Mouse (Mus musculus) thymus, postnatal 4 days (tissue): ENCODE results near the gene Tcte2.

ENCODE experiments used
- DNase-seq: peaks from one replicate; pipeline ENCODE4 v3.0.0; 2021

The Tcte2 gene

DNA sequence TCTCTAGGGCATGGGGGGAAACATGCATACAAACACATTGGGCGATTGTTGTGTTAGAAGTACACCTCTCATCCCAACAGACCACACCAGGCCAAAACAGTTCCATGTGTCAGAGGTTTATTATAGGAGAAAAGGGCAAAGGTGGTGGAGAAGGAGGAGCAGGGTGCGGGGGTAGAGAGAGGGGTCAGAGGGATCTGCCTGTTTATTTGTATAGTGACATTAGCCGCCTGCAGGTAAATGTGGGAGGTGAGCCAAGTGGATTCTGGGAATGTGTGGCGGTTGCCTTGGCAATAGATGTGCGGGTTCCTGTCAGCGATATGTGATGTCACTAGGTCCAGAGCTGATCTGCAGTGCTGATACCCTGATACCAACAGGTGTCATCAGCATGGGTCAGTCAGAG, 45.3 kb downstream of the Tcte2 start:
- DNase-seq = no peak

- peak; percentile 24 for DNase-seq
Measured at GRCm38 (mm10) chr17:13715511-13715910, 46.1 kb downstream of the Tcte2 start.

- no peak for DNase-seq
Measured at GRCm38 (mm10) chr17:13714654-13715053, 47.0 kb downstream of the Tcte2 start.

- DNase-seq = no peak
Measured at GRCm38 (mm10) chr17:13714128-13714527, 47.5 kb downstream of the Tcte2 start.

DNA sequence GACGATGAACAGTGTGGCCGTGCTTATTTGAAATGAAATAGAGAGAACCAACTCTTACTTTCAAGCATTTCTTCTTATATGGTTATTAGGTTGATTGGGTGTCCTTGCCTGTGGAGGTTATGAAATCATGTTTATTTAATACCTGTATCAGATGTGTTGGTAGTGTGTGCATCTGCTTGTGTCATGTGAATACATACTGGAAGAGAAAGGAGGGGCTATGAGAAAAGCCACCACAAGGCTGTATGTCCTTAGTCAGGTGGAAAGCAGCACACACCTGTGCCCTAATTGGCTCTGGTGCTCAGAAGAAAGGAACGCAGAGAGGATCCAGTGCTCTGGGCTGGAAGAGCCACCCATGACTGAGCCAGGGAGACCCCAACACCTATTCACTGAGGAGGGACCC, 49.1 kb downstream of the Tcte2 start:
- DNase-seq = no peak

GRCm38 (mm10) chr17:13712116-13712515, 49.5 kb downstream of the Tcte2 start:
- DNase-seq = no peak

DNA sequence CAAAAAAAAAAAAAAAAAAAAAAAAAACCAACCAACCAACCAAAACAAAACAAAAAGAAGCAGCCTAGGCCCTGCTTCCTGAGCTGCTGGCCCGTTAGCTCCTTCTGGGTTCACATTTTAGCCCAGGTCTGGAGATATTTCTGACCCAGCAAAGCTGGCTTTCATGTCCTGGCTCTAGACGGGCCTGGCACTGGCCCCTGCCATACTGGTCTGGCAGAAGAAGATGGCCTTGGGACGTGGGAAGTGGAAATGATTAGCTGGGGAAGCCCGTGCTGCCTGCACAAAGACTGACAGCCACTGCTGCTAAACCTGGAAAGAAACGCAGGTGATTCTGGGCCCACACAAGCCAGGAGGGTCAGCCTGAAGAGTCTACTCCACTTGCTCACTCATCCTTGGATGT, 50.5 kb downstream of the Tcte2 start:
- no peak for DNase-seq

DNA sequence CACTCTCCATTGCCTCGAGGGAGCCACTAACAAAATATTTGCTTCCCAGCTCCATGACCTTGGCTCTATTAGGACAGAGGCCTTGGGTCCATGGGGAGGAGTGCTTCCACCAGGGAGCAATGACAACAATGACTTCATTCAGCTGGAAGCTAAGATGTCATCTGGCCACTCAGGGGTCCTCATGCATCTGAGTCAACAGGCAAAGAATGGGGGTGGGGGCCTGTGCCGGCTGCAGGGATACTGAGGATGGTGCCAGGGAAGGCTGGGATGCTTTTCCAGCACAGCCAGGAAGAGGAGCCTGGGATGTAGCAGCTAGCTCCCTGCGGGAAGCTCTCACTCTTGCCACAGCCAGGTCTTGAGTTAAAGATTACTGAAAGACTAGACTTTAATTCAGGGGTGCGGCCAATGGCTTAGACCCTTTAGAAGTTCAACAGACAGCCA, 56.1 kb downstream of the Tcte2 start:
- DNase-seq = no peak

DNA sequence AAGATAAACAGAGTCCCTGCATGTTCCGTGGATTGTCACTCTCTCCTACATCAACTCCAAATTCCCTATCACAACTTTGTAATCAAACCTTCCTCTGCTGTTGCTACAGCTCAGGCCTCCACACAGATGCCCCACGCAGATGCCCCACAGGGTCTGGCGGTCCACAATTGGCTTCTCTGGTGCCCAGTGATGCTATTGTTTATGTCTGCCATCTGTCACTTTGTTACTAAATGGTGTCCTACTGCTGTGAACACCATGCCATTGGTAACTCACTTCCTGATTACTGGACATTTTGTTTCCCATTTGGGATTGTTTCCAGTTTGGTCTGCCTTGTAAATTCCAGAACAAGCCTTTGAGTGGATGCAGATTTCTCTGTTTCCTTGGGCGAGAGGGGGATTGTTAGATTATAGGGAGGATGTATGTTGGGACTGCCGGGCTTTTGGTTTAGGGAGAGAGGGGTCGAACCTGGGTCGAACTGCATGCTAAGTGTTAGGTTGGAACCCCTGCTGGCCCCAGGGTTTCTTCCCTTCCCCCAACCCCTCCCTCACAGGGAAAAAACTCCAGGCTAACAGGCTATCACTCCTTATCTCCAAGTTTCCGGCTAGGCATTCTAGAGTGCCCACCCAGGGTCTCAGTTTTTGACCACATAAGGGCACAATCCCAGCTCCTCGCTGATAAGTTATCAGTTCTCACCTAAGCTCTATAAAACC, 57.9 kb downstream of the Tcte2 start:
- DNase-seq = no peak

DNA sequence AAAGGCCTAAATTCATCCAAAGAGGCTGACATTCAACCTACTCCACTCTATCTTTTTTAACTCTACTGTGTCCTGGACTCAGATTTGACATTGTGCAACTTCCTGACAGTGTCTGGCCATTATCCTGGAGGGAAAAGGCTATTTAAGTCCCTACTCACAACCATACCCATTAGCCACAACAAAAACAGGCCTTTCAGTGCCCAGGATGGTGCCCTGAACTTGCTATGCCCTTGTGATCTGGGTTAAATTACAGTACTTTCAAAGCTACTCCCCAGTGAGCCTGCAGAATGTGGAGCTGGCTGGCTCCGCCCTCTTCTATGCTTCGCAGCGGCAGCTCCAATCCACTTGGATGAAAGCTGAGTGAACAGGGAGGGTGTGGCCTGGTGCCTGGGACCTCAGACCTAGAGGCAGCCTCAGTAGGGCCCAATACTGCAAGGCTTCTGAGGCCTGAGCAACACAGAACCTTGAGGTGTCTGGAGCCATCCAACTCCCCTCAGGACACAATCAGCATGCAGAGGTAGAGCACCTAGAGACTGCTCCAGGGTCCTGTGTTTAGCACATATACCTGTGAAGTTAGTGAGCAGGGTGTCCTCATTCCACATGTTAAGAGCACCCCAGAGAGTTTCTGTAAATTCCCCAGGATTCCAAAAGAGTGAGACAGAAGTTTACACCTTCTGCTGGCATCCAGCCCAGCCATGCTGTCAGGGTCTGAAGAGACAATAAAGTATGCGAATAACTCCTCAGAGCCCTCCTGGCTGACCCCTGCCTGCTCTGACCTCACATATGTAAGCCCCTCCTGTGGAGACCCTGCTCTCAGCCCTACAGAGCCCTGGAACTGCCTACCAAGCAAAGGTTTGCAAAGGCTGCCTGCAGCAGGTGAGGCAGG, 61.3 kb downstream of the Tcte2 start:
- no peak for DNase-seq

GRCm38 (mm10) chr17:13699716-13700115, 61.9 kb downstream of the Tcte2 start:
- DNase-seq = no peak

- no peak for DNase-seq
Measured at GRCm38 (mm10) chr17:13698194-13698593, 63.4 kb downstream of the Tcte2 start.

DNA sequence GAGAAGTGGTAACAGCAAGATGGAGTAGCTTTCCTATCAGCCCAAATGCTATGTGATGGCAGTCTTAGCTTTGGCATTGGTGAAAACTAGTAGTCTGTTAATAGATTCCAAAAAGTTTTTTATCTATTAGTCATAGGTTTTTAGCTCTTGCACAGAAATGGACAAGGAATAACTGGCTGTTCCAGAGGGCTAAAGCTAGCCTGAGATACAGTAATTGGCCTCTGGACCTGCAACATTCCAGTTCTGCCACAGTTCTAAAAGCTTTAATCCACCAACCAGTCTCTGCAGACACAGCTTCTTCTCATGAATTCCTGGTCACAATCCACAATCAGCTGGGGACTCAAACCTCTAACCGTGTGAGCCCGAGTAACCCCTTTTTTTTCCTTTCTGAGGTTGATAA, 64.0 kb downstream of the Tcte2 start:
- no peak for DNase-seq

DNA sequence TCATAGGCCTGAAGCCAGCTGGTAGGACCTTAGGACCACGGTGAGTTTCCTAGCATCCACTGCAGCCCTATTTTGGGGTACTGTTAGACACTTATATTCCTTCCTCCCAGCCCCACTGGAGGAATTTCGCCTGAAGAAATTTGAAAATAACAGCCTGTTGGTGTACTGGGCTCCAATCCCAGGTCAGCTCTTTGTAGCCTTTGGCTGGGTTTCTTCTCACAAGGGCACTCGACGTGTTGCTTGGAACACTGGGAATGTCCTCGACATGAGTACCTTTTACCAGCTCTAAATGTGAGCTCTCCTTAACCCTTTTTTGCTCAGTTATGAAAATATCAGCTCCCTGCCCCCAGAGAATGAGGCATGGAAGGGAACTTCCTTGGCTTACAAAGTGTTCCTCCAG, 65.7 kb downstream of the Tcte2 start:
- no peak for DNase-seq

DNA sequence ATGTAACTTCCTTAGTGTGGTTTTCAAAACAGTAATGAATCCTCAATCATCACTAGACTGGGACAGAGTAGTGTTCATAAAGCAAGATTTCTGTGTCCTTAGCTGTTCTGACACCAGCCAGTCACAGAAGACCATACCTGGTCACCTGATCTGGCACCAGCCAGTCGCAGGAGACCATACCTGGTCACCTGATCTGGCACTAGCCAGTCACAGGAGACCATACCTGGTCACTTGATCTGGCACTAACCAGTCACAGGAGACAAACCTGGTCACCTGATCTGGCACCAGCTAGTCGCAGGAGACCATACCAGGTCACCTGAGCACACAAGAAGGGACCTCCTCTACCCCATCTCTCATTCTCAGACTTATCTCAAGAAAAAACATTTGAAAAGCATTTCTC, 66.4 kb downstream of the Tcte2 start:
- no peak for DNase-seq

GRCm38 (mm10) chr17:13694181-13694580, 67.4 kb downstream of the Tcte2 start:
- no peak for DNase-seq

GRCm38 (mm10) chr17:13687656-13688055, 74.0 kb downstream of the Tcte2 start:
- DNase-seq = no peak

GRCm38 (mm10) chr17:13687086-13687485, 74.5 kb downstream of the Tcte2 start:
- DNase-seq = no peak

DNA sequence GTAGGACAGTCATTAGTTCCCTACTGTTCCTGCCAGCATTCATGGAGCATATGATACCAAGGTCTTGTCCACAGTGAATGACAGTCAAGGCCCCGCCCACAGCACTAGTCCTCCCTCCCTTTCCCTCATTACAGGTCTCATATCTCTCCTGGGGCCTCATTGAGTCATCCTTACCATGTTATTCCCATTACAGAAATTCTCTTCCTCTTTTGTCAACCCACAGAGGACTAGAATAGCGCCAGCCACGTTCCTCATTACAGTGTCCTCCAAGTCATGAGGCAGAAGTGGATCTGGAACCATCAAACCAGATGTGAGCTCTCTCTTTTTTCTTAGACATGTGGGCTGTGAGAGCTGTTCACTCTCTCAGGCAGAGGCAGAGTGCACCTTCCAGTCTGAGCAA, 76.0 kb downstream of the Tcte2 start:
- DNase-seq = no peak

GRCm38 (mm10) chr17:13684256-13684655, 77.4 kb downstream of the Tcte2 start:
- no peak for DNase-seq

GRCm38 (mm10) chr17:13683411-13684174, 78.0 kb downstream of the Tcte2 start:
- peak; percentile 68 for DNase-seq

- peak; percentile 27 for DNase-seq
Measured at GRCm38 (mm10) chr17:13683027-13683410, 78.6 kb downstream of the Tcte2 start.

DNA sequence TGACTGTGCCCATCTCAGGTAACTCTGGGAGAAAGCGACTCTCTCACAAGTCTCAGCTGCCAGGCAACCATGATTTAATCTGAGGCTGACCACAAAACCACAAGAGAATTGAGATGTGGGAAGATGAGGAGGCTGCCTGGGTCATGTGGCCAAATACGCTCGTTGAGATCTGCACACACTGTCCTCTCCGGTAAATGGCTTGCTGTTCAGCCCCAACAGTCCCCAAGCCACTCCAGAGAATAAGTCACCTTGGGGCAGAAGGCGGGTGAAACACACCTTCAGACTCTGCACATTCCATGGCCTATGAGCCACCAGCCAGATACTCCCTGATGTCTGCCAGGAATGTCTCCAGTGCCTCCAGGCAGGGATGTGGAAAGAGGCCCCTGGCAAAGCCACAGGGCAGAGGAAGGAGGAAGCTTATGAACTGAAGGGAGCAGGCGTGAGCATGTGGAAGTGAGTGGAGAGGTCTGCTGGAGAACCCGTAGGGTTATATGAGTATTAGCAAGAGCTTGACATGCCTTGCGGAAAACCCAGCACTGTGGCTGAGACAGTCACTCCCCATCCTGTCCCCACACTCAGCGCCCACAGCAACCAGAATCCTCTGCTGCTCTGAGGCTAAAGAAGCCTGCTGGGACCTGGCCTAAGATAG, 79.1 kb downstream of the Tcte2 start:
- peak; percentile 34 for DNase-seq
